Mouse (Mus musculus) left cerebral cortex, adult 18-20 months (tissue): ENCODE results near the gene Cpz. TPM values are rescaled to one million over a fixed set of nuclear protein-coding genes. Genes with fewer than 3 reads are reported as not detected.

ENCODE experiments used
- total RNA-seq, 2 experiments: library from RNA; stranded (reverse); gene quantifications; 2 replicates each; pipeline ENCODE4 v1.2.3; 2021

Gene Cpz
- total RNA-seq, 2 experiments from 2014 or later, result 0.14 to 0.93 TPM

Other genes with a start within 250 kb of the Cpz start
- gene Adra2c, start 247.4 kb downstream of the Cpz start, total RNA-seq, result 10 to 100 TPM; 25.6 to 28.9 TPM
- gene Hmx1, start 136.6 kb downstream of the Cpz start, total RNA-seq, result not detected
- 1 to 10 TPM; 9.0 to 9.7 TPM for gene Trmt44, start 49.4 kb upstream of the Cpz start, total RNA-seq
- gene Acox3, start 57.3 kb upstream of the Cpz start, total RNA-seq, result 10 to 100 TPM; 30.1 to 33.1 TPM
- 1 to 10 TPM; 5.0 to 7.4 TPM for gene Htra3, start 154.1 kb upstream of the Cpz start, total RNA-seq
- 1 to 10 TPM; 2.4 to 2.6 TPM for gene Sh3tc1, start 214.3 kb upstream of the Cpz start, total RNA-seq
- gene Ablim2, start 232.2 kb upstream of the Cpz start, total RNA-seq, result 100 to 1,000 TPM; 168 to 215 TPM